Mouse (Mus musculus): Measurements from ENCODE around the gene Edrf1.

Gene Edrf1

DNA sequence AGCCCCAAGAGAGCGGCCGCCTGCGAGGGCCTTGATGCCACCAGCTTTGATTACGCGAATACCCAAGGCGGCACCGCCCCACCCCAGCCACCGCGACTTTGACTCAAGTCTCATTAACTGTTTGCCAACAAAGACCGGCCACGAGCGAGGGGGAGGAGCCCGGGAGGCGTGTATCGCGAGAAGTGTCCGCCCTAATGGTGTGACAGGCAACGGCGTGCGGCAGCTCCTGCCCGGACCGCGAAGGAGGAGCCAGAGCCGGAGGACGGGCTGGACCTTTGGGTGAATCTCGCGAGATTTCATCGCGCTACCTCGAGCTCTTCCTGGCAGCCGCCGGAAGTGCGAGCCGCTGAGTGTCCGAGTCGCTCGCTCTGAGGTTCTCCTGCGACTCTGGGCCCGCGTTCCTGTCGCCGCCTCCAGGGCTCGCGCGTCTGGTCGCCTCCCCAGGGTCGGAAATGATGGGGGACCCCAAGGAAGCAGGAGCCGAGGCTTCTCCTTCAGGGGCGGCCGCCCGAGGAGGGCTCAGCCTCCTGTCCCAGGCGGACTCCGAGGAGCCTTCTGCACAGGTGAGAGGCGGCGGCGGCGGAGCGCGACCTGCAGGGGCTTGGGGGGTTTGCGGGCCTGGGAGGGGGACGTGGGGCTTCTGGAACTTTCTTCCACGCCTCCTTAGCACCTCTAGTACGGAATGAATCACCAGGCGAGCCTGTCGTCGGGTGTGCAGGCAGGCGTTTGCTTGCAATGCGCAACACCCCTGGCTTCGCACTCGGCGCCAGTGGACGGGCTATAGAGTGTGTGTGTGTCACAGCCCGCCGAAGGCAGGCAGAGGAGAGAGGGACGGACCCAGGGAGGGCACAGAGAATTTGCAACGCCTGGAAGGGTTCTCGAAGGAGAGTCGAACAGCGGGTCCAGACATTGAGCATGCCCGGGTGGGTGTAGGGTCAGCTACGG is at the start of gene Edrf1:
Gene Edrf1, plus strand, starts transcription at position 183 of the 945 bp plus-strand sequence.
- peak; percentile 95 to 96 for DNase-seq (ENCODE audit: low spot score in 2 of 2)

DNA sequence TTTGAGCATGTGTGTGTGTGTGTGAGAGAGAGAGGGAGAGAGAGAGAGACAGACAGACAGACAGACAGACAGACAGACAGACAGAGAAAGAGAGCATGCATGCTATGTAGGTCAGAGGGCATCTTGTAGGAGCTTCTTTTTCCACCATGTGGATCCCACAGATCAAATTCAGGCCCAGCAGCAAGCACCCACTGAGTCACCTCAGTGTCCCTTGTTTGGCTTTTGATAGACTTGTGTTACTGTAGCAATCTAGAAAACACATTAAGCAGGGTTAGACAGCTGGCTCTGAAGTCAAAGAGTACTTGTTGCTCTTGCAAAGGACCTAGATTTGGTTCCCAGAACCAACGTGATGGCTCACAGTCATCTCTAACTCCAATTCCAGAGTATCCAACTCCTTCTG is 45.6 kb upstream of the Edrf1 start:
- no peak for DNase-seq (ENCODE audit: low spot score in 2 of 2)

DNA sequence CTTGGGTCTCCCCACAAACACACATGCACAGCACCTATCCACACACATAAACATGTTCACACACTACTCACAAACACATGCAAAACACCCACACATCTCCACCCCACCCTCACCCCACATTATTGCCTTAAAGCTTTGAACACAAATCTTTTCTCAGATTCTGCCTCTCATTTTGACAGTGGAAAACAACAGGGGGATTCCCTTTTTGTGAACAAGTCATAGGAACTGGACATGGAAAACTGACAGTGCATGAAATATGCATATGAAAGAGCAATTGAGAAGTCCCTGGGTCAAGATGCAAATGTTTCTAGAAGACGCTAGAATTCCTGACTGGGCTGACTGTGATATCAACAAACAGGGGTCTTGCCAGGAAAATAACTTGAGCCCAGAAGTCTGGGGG is 36.8 kb upstream of the Edrf1 start:
- DNase-seq (ENCODE audit: low spot score in 2 of 2): no peak

DNA sequence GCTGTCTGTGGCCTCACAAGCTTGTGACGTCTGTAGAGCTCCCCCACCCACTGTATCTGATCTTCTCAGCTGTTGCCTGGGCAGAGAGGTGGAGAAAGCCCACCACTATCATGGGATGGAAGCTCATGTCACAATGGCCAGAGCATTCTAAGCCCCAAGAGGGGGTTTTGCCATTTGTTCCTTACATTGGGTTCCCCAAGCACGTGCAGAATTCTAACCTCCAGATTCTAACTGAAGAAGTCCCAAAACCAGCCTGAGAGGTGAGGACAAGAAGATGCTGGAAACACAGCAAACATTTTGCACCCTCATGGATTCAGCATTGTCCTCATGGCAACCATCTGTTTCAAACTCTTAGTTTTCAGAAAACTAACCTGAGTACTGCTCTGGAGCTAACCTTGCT is 35.3 kb upstream of the Edrf1 start, which contains the start of gene Tex36:
Gene Tex36, minus strand, starts transcription at position 101 of the 400 bp plus-strand sequence.
- no peak for DNase-seq (ENCODE audit: low spot score in 2 of 2)

DNA sequence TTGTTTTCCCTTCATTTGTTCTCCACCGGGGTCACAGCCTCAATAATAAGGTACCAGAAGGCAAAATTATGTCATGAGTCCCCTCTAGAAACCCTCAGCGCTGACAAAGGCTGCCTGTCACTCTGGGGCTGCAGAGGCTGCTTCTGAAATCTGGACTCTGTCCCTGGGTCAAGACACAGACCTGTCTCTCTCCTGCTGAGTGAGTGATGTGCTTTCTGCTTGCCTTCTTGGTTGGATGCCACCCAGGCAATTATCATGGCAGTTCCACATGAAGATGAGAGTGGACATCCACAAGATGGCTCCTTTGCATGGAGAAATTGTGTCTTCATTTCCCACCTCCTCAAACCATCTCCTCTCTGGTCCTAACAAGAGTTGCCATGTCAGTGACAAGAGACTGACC is 34.2 kb upstream of the Edrf1 start:
- no peak for DNase-seq (ENCODE audit: low spot score in 2 of 2)

DNA sequence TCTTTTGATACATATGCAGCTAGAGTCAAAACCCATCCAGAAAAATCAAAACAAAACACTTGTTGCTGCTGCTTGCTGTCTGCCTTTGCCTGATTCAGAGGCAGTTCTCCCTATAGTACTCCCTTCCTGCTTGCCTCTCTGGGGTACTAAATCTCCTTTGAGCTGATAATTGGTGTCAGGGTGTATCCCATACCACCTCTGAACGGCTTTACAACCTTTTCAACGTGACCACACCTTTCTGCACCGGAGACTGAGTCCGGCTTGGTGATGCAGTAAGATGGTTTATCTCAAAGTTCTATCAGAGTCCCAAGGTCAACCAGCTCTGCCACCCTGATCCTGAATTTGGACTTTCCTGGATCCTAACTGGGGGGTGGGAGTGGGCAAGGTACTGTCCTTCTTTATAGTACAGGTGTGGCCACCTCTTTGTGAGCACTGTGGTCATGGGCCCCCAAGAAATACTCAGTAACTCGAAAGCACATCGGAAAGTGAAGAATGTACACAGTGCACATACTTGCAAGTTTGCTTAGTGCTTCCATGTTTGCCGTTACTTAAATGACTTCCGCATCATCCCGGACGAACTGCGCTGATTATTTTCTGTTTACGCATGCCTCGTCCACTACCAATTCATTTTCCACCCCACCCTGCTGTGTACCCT is 32.8 kb upstream of the Edrf1 start:
- DNase-seq (ENCODE audit: low spot score in 2 of 2): no peak

DNA sequence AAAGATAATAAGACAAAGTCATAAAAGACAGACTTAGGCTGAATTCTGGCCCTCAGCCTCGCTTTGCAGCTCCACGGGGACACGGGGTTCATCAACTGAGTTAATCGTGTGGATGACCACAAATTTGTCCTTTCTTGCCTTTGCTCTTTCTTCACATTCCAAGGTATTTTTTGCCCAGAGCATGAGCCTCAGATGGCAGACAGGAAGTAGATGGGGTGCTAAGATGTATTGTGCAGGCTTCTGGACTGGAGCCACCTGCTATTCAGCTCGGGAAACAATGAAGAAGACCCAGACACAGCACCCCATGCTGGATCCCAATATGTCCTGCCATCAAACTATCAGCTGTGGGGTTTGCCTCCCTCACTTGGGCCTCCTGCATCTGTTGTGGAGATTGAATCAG is 30.0 kb upstream of the Edrf1 start:
- no peak for DNase-seq (ENCODE audit: low spot score in 2 of 2)

DNA sequence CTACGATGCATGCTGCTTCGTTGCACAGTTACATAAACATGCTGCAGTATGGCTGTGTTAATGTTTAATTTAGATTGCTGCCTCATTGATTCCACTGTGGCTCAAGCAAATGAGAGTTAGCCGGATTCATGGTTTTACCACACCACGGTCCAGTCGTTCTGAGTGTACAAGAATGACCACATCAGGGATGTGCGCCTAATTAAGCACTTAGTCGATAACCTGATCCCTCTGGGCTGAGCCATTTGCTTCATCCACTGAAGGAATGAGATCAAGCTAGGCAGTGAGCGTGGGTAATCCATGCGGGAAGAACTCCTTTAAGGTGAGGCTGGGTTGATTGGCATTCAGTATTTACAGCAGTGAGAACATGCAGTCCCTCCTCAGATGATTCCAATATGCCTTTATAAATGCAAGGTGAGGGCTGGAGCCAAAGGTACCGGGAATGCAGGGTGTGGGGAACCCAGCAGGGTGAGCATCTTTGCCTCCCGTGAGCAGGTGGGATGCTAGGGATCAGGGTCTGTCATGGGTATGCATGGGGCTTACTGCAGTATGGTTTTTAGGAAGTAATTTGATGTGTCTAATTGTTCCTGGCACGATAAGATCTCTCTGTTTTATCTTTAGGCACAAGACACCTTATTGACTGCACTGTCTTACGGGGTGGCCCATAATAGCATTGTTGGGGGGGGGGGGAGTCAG is 29.3 kb upstream of the Edrf1 start:
- DNase-seq (ENCODE audit: low spot score in 2 of 2): no peak

DNA sequence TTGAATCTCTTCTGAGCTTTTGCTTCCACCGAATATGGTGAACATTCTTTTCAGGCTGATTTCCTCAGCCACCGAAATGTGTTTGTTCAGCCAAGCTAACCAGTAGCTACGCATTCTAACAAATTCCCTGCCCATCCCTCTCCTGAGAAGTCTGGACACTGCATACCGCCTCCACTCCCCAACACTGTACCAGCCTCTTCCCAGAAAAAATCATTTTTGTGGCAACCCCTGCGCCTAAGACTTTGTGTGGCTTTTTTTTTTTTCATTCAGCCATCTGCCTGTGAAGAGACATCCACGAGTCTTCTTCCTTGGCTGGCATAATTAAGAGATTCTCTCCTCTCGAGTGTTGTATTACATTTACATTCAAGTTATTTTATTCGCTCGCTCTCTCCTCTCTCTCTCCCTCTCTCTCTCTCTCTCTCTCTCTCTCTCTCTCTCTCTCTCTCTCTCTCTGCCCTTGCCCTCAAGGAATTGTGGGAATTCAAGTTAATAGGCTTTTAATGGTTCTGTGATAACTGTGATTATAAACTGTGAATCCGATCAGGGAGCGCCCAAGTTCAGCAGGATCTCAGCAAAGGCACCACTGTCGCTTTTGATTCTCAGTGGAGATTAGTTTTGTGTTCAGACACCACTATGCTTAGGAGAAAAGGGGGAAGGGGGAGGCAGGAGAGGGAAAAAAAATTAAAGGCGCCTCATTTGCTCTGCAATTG is 28.6 kb upstream of the Edrf1 start:
- DNase-seq (ENCODE audit: low spot score in 2 of 2): peak; percentile 36 to 37

DNA sequence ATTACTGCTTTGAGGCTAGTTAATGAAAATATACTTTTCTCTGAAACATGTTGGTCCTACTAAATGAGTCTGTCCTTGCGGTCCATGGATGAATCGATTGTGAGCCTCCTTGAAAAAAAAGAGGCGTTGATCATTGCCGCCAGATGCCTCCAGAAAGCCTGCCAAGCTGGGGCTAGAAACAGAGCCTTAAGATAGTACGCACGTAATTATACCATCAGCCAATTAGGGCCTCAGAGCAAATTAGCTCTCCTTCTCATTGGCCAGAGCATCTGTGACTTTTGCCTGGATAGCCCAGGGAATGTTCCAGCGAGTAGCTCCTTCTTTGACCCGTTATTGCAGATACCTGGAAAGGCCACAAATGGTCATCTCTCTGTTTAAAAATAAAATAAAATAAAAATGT is 27.8 kb upstream of the Edrf1 start:
- DNase-seq (ENCODE audit: low spot score in 2 of 2): peak; percentile 40 to 52

DNA sequence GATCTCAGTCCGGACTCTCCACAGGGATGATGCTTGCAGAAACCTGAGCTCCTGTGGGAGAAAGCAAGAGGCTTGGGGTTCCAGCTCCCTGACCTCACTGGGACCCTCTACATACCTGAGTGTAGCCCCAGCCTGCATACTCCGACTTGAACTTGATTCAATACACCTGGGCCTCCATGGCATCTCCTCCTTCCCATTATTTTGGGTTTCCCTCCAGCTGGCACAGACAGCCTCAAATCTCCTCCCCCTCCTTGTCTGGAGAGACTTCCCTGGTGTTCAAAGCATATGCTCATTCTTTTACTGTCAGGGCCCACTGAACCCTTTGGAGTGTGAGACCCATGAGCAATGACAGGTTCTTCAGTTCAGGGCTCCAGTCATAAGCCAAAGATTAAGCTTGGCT is 24.4 kb upstream of the Edrf1 start:
- no peak for DNase-seq (ENCODE audit: low spot score in 2 of 2)

DNA sequence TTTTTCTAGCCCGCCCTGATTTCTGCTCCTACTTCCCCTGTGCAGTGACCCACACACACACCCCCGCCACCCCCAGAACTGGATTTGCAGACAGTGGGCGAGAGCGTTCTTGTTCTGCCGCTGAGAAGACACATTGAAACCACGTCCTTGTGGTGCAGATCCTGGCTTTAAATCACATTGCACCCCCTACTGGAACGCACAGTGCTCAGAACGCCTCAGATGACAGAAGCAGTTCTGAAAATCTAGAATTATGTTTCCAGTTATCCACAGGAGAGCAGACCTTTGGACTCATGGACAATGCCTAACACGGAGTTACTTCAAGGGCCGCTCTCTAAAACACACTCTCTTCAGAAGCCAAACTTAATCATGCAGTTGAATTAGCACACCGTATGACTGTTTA is 16.6 kb upstream of the Edrf1 start:
- peak; percentile 48 to 54 for DNase-seq (ENCODE audit: low spot score in 2 of 2)

DNA sequence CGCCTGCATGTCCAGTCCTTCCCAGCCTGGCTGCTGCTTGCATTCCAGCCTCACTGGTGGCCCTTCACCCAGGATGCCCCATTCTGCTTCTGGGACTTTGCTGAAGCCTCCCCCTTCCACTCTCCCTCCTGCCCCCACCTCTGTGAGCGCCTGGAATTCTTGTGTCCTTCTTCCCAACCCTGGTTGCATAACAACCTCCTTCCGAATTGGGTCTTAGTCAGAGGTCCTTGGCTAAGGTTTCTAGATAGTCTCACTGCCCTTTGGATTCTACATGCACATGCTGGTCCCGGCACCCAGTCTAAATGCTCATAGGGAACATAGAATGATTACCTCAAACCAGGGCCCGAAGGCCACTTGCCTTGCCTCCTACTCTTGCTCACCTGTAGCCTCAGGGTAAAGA is 14.1 kb upstream of the Edrf1 start:
- no peak for DNase-seq (ENCODE audit: low spot score in 2 of 2)

DNA sequence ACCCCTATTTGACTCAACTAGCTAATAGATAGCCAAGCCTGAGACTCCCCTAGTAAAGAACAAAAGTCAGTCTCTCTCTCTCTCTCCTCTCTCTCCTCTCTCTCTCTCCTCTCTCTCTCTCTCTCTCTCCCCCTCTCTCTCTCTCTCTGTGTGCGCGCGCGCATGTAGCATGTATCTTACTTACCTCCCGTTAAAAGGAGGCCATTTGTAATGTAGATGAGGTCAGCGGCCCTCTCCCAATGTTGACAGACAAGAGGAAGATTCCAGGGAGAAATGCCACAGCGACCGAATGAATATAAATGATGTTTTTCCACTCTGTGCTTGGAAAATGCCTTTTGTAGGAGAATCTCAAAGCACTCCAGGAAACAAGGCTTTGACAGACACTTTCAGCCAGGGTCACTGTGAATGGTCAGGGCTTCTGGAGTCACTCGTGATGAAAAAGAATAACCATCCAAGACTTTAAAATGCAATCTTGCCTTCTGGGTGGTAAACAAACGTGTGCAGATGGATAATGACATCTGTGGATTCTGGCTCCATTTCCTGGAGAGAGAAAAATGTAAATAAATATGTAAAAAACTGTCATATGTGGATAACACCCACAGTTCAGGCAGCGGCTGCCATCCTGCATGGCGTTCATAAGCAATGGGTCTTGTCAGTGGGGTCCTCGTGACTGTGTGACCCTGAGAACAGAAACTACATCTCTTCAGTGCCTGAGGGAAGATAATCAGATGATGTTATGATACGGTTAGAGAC is 10.0 kb upstream of the Edrf1 start:
- DNase-seq (ENCODE audit: low spot score in 2 of 2): no peak

DNA sequence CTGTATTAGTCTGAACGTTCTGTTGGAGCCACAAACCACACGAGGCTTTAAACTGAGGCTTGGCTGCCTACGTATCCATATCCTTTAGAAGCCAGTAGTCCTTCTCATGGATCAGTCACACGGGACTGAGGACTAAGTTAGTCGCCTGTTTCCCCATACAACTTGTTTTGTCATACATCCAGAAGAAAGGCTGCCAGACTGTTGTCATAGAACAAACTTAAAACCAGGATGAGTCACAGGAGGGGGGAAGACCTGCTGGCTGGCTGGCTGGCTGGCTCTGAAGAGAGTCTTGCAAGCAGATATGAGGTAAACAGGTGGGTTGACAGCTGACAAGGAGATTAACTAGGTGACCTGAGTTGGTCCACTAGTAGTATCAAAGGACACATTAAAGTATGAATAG is 6.5 kb upstream of the Edrf1 start:
- no peak for DNase-seq (ENCODE audit: low spot score in 2 of 2)

DNA sequence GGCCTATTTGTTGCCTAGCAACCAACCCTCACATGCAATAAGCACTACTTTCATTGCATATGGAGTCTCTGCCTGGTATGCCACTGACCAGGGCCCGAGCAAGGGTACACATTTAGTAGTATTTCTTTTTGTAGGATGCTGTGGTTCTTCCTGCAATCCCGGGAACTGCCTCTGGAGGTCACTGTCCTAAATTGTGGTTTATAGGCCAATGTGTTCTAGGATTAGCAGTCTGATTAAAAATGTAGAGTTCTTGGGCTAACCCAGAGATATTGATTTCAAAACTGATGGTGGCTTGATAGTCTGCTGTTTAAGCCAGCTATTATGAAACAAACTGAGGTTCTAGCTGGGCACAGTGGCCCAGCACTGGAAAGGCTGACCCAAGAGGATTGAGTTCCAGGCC is 4.9 kb upstream of the Edrf1 start:
- peak; percentile 70 to 77 for DNase-seq (ENCODE audit: low spot score in 2 of 2)

DNA sequence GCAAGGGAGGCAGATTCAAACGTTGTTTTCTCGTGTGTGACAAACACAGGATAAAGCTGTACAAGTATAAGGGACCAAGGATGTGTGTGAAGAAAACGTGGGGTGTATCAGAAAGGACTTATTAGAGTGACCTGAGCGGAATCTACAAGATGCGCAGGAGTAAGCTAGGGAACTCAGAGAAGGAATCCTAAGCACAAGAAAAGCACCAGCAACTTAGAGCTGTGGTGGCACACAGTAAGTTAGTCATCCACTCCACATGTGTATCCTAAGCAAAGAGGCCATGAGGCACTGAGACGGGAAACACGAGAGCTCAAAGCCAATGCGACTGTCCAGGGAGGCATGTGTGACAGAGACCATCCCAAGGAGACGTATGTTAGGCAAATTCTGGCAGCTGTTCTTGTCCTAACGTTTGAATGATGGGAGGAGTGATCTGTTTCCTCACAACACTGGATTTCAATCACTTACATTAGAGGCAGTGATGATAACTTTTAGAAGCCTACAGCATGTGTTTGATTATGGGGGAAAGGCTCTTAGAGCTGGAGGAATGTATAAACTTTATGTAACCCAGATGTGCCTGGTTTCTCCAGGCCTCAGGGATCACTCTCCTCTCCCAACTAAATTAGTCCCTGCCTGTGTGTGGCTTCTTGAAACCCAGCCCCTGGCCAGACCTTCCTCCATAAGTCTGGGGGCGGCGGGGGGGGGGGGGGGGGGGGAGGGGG is 2.3 kb upstream of the Edrf1 start:
- DNase-seq (ENCODE audit: low spot score in 2 of 2): no peak

DNA sequence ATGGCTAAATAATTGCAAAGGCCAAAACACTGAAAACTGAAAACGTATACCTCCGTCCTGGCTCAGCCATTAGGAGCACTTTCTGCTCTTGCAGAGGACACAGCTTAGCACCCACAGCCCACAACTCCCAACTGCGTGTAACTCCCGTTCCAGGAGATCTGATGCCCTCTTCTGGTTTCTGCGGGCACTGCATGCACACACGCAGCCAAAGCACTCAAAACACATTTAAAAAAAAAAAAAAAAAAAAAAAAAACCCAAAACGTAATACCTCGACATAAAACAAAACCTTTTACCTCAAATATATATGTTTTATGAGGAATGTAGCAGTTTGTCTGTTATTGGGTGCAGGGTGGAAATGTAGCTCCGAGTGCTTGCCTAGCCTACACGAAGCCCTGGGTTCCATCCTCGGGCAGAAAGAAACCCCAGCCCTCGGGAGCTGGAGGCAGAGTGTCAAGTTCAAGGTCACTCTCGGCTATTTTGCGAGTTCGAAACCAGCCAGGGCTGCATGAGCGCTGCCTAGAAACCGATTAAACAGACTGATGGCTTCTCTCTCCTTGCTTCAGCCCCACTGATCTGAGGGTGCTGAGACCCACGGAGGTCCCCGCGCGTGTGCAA is 498 bp upstream of the Edrf1 start:
- peak; percentile 92 to 97 for DNase-seq (ENCODE audit: low spot score in 2 of 2)

DNA sequence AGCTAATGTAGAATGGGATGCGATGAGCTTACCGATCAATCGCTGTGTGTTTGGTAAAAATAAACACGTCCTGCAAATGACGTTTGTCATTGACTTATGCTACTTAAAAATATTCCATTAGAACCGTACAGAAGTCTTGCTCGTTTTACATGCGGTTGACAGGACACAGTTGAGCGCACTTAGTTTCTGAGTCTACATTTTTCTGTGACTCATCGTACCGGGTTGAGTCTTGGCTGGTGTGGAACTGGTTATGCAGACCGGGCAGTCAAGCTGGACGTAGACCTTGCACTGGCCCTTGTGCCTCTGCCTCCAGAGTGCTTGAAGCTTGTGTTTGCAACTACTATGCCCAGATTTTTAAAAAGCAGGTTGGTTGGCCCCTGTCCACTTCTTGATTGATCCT is 963 bp downstream of the Edrf1 start:
- peak in 1 of 2 experiments; percentile 22 for DNase-seq (ENCODE audit: low spot score in 2 of 2)

DNA sequence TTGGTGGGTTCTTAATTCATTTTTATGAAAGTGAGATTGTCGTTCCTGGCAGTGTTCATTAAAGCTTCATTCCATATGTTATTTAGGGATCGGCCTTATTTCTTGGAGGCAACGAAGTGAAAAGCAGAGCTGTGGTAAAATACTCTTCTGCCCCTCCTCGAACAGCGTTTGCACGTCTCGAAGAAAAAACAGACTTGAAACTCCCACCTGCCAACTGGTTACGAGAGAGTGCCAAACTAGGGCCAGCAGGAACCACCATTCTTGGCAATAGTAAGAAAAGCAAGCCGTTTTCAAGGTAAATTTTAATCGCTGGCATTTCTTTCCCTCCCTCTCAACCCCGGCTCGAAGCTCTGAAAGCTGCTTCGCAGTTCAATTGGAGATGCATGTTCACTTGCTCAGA is 1.5 kb downstream of the Edrf1 start:
- peak; percentile 70 to 81 for DNase-seq (ENCODE audit: low spot score in 2 of 2)

Measured in right cerebral cortex, adult 2 months (tissue).